Mouse (Mus musculus) limb, embryonic 14.5 days (tissue): ENCODE data around the gene Clnk. TPM values are rescaled to one million over a fixed set of nuclear protein-coding genes. Genes with fewer than 3 reads are reported as not detected.

Experiments
- ATAC-seq: fragments of 200-750 bp; cut with Nextera tagmentation; 2 replicates; pipeline ENCODE4 v1.8.0; 2017; ENCODE audit warnings: low read depth, moderate number of reproducible peaks, moderate TSS enrichment; ENCODE audit not compliant: low FRiP score
- DNase-seq: peaks from one replicate; pipeline ENCODE4 v3.0.0-alpha.2; 2015; ENCODE audit warnings: low spot score
- H3K27ac ChIP-seq: fragments of 300-500 bp; sonication (generic); replicated peaks from 2 replicates; pipeline ENCODE4 v1.5.1; 2014; ENCODE audit warnings: low read depth, mild to moderate bottlenecking, low read length, moderate library complexity, mixed read lengths
- H3K27me3 ChIP-seq: fragments of 300-500 bp; sonication (generic); 2 replicates; pipeline ENCODE4 v1.6.1; 2014; ENCODE audit warnings: low read length, mixed read lengths; ENCODE audit not compliant: control insufficient read depth, insufficient read depth
- H3K36me3 ChIP-seq: fragments of 300-500 bp; sonication (generic); 2 replicates; pipeline ENCODE4 v1.6.1; 2014; ENCODE audit warnings: mild to moderate bottlenecking, low read length, moderate library complexity, mixed read lengths; ENCODE audit not compliant: control insufficient read depth, insufficient read depth
- H3K4me1 ChIP-seq: fragments of 300-500 bp; sonication (generic); 2 replicates; pipeline ENCODE4 v1.6.1; 2014; ENCODE audit warnings: antibody characterized with exemption, low read length, mixed read lengths; ENCODE audit not compliant: control insufficient read depth, insufficient read depth
- H3K4me2 ChIP-seq: fragments of 300-500 bp; sonication (generic); replicated peaks from 2 replicates; pipeline ENCODE4 v1.6.1; 2014; ENCODE audit warnings: low read depth, mild to moderate bottlenecking, low read length, moderate library complexity; ENCODE audit not compliant: severe bottlenecking
- H3K4me3 ChIP-seq: fragments of 300-500 bp; sonication (generic); replicated peaks from 2 replicates; pipeline ENCODE4 v1.5.1; 2014; ENCODE audit warnings: low read length
- H3K9ac ChIP-seq: fragments of 300-500 bp; sonication (generic); 2 replicates; pipeline ENCODE4 v1.6.1; 2014; ENCODE audit warnings: mild to moderate bottlenecking, low read depth, low read length, moderate library complexity; ENCODE audit not compliant: severe bottlenecking
- H3K9me3 ChIP-seq: fragments of 300-500 bp; sonication (generic); 2 replicates; pipeline ENCODE4 v1.6.1; 2016; ENCODE audit warnings: low read length; ENCODE audit not compliant: control insufficient read depth
- POLR2A ChIP-seq: fragments of 200-500 bp; IDR thresholded peaks from 2 replicates; pipeline ENCODE4 v1.8.0; 2012; ENCODE audit warnings: inconsistent platforms, mild to moderate bottlenecking, moderate library complexity, borderline replicate concordance; ENCODE audit not compliant: insufficient read depth, insufficient read length; ENCODE audit errors: extremely low read depth
- WGBS: fragments of 180-500 bp; shearing (Covaris S2); extraction: QIAGEN DNeasy Blood & Tissue Kit; methylation state at CpG from one replicate; pipeline ENCODE4 v1.1.7; 2014; 5-methylcytosine and 5-hydroxymethylcytosine counted together
- polyA plus RNA-seq, 2 experiments: library from polyadenylated mRNA; depleted of rRNA in 1 of 2; stranded (reverse) in 1 of 2; unstranded in 1 of 2; fragments of >200 nt; fragmentation: Nextera tagmentation in 1 of 2; extraction: Ambion mirVana in 1 of 2; gene quantifications; 2 replicates each; pipeline versions ENCODE4 v1.2.1 to v1.2.3; 2012 to 2014

The Clnk gene
- polyA plus RNA-seq, 2 experiments: 0.11 to 0.18 TPM

DNA sequence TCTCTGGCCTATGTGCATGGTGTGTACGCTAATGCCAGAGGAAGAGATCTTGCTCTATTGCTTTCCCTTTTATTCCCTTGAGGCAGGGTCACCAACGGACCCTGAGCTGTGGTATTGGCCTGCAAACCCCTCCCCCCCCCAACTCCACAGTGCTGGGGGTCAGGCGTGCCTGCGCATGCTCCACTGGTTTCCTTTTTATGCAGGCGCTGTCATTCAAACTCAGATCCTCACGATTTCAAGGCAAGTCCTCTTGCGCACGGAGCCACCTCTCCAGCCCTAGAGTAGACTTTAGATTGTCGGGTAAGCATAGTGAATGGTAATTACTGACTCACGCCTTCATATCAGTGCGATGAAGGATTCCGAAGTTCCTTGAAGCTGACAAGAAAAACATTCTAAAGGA, 6.1 kb downstream of the Clnk start:
- WGBS: 75% methylated on average over 12 of the region's 12 CpGs
- no peak overlapping the region for H3K27ac ChIP-seq
- H3K27me3 ChIP-seq: no peaks in the 10 kb centered on the region
- H3K4me1 ChIP-seq: no peaks in the 10 kb centered on the region
- H3K4me3 ChIP-seq: no peak overlapping the region
- no peaks in the 10 kb centered on the region for H3K36me3 ChIP-seq
- no peak for TF ChIP-seq POLR2A
- ATAC-seq (no peak), DNase-seq (no peak)
- H3K4me2 ChIP-seq: no peak overlapping the region
- no peaks in the 10 kb centered on the region for H3K9me3 ChIP-seq
- no peak overlapping the region for H3K9ac ChIP-seq

- no peak overlapping the region for H3K27ac ChIP-seq
- no peak for ATAC-seq
- no peaks in the 10 kb centered on the region for H3K36me3 ChIP-seq
- TF ChIP-seq POLR2A: no peak
- 86% methylated on average over 9 of the region's 9 CpGs for WGBS
- no peak overlapping the region for H3K4me3 ChIP-seq
- no peak overlapping the region for H3K9ac ChIP-seq
- H3K4me2 ChIP-seq: no peak overlapping the region
- DNase-seq: no peak
- no peaks in the 10 kb centered on the region for H3K9me3 ChIP-seq
- H3K27me3 ChIP-seq: no peaks in the 10 kb centered on the region
- no peaks in the 10 kb centered on the region for H3K4me1 ChIP-seq
Measured at GRCm38 (mm10) chr5:38869976-38870375, 6.6 kb downstream of the Clnk start.

DNA sequence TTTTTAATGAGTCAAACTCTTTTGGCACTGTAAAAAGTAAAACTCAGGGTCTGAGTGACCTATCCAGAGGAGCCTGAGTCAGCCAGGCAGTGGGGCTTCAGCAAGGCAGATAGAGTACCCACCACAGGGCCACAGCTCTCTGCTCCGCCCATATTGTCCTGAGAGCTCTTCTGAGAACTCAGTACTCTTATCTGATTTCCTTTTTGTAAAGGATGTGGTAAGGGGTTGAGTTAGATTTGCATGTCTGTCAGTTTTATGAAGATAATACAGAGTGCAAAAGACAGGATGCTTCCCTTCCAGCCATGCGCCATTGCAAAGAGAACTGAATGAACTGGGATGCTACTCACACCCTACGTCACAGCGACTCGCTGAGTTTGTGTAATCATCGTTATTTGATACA, 12.0 kb downstream of the Clnk start:
- no peaks in the 10 kb centered on the region for H3K9me3 ChIP-seq
- no peak overlapping the region for H3K4me3 ChIP-seq
- DNase-seq: no peak
- WGBS: 83% methylated on average over 6 of the region's 6 CpGs
- no peak for TF ChIP-seq POLR2A
- no peaks in the 10 kb centered on the region for H3K4me1 ChIP-seq
- no peak overlapping the region for H3K9ac ChIP-seq
- H3K36me3 ChIP-seq: no peaks in the 10 kb centered on the region
- no peak for ATAC-seq
- H3K27ac ChIP-seq: no peak overlapping the region
- H3K4me2 ChIP-seq: no peak overlapping the region
- no peaks in the 10 kb centered on the region for H3K27me3 ChIP-seq

DNA sequence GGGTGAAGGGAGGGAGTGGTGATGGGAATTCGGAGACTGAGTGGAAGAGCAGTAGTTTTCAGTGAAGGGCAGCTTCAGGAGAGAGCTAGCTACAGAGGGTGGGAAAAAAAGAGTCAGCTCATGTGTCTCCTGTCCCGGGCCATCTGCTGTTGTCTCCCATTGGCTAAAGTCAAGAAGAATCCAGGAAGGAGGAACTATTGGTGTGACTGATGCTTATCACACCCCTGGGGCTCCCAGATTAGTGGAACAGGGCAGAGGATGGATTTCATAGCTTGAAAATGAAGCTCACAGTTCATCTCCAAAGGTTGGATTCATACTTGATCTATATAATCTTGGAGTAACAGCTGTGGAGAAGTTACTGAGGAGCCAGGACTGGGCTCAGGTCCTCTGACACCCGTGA, 13.6 kb downstream of the Clnk start:
- Histone ChIP-seq H3K4me2 (no peak overlapping the region), H3K36me3 (no peaks in the 10 kb centered on the region), H3K4me3 (no peak overlapping the region), H3K27me3 (no peaks in the 10 kb centered on the region), H3K4me1 (peaks cover 9% of the 10 kb centered on the region; the same call in 1 of the 2 replicates), H3K9me3 (no peaks in the 10 kb centered on the region), H3K9ac (no peak overlapping the region), H3K27ac (no peak overlapping the region)
- DNase-seq: no peak
- no peak for TF ChIP-seq POLR2A
- no peak for ATAC-seq
- WGBS: 41% methylated on average over 3 of the region's 3 CpGs

DNA sequence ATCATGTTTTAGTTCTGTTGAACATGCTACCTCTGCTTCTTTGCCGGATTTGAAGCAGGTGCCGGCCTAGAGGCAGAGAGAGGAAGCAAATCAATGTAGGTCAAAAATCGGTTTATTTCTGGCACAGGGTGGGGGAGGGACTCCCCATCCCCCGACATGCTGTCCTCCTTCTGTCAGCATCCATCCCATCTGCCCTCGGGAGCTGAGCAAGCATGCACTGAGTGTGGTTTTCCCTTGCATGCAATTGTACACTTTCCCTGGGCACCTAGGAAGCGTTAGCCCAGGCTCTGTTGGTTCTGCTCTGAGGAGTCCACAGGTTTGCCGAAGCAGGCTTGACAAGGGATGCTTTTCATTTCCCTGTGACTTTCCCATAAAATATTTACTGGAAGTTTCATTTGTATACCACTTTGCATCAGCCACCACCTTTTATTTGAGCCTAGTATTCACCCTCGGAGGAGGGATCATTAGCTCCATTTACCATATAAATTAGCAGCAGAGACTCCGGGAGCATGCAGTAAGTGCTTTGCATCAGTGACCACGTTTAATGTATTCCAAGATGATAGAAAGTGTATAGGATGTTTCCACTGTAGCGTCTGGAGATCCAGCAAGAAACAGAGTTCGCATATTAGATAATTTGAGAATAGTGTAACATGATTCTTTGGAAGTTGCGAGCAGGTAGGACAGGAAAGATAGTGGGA, 14.2 kb downstream of the Clnk start:
- no peak overlapping the region for H3K27ac ChIP-seq
- no peak for TF ChIP-seq POLR2A
- WGBS: 47% methylated on average over 13 of the region's 13 CpGs
- peaks cover 13% of the 10 kb centered on the region; the same call in 1 of the 2 replicates for H3K4me1 ChIP-seq
- H3K9ac ChIP-seq: no peak overlapping the region
- H3K4me2 ChIP-seq: no peak overlapping the region
- H3K36me3 ChIP-seq: no peaks in the 10 kb centered on the region
- ATAC-seq (no peak), DNase-seq (no peak)
- no peak overlapping the region for H3K4me3 ChIP-seq
- no peaks in the 10 kb centered on the region for H3K9me3 ChIP-seq
- H3K27me3 ChIP-seq: no peaks in the 10 kb centered on the region
